Mouse (Mus musculus) gastrocnemius, postnatal 4 days (tissue): ENCODE results near the gene Catsperg1. TPM values are rescaled to one million over a fixed set of nuclear protein-coding genes. Genes with fewer than 3 reads are reported as not detected.
"Not testable (repeated sequence)": the region's sequence is repeated elsewhere in the genome, so short reads cannot be mapped to it uniquely, and the experiment has no call there.

ENCODE experiments used
- DNase-seq, 2 experiments: peaks; one replicate each; pipeline ENCODE4 v3.0.0; 2021 to 2022; ENCODE audit warnings: low spot score in 2 of 2, mixed read lengths in 2 of 2
- long read RNA-seq, 2 experiments: library from polyadenylated mRNA; stranded (forward); transcript quantifications; one replicate each; pipeline ENCODE4 v2.0.0; 2021
- total RNA-seq, 2 experiments: library from RNA; stranded (reverse); gene quantifications; 2 replicates each; pipeline ENCODE4 v1.2.3; 2021

Gene Catsperg1
- 1 to 10 TPM in 1 of 2 experiments, under 1 TPM in 1; 0.41 to 1.6 TPM for total RNA-seq
- long read RNA-seq, experiment 1 = 0 reads
- long read RNA-seq, experiment 2, partial matches to known transcripts = 0 of 1 reads
- long read RNA-seq, experiment 2, other reads (novel, unspliced or antisense) = 1 of 1 reads

DNA sequence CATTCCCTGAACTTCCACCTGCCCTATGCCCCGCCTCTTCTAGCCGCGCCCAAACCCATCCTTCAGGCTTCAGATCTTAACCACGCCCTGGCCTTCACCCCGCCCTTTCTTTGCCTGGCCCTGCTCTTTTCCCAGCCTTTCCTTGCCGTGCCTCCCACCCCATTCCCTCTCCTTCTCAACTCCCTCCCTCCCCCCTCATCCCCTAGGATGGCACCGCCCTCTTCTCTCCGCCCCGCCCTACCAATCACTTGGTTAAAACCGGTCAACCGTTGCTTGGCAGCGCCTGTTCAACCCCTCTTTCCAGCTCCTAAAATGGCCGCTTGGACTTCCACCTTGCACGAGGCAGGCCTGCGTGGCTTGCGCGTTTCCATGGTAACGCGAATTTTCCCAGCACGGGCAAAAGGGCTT is at the start of gene Catsperg1:
TSS of gene Catsperg1 (minus strand) at position 361 of the 408 bp plus-strand sequence.
- DNase-seq = no peak

DNA sequence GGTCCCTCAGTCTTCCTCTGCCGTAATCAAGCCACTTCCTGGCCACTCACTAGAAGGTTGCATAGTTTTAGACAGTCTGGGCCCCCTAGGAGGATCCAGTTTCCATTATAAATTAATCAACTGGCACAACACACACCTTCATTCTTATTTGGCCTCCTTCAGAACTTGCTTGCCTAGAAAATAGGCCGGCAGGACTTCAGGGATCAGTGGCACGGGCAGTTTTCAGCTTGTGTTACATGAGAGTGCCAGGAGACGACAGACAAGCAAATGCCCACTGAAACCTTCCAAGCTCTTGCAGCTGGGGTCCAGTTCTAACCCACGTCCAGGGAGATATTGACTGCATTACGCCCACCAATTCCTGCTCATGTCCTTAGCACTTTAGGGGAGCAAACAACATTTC is 48.3 kb upstream of the Catsperg1 start:
- DNase-seq = no peak

DNA sequence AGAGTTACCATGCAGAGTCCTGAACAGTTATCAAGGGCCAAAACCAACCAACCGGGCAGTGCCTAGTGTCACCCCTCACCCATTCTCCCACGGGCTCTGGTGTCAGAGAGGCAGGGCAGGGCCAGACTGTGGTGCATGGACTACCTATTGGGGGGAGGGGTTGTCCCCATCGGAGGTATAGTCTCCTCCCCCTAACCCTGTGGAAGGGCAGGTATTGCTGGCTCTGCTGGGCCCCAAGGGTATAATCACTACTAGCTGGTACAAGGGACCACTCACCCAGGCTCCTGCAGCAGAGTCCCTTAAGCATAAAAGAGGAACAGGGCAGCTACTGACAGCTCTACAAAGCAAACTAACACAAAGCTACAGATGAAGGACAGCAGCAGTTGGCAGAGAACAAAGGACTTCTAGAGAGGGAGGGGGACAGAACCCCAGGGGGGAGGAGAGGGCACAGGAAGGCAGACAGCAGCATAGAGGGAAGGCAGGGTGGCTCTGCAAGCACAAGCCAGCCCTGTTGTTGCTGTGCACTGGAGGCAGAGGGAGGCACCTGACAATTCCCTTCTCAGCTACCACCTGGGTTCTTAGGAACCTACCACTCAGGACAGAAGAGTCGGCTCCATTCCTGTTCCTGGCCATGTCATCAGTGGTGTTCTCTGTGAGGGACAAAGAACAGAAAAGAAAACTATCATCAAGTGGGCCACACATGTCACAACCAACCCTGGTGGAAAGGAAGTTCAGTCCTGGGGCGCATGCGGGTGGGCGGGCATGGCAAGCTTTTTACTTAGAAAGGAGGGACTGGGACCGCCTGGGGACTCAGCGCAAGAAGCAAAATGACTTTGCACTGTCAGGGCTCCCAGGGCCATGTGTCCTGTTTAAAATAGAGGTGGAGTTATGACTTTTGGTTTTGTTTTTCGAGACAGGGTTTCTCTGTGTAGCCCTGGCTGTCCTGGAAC is 46.2 kb upstream of the Catsperg1 start:
- no peak for DNase-seq

DNA sequence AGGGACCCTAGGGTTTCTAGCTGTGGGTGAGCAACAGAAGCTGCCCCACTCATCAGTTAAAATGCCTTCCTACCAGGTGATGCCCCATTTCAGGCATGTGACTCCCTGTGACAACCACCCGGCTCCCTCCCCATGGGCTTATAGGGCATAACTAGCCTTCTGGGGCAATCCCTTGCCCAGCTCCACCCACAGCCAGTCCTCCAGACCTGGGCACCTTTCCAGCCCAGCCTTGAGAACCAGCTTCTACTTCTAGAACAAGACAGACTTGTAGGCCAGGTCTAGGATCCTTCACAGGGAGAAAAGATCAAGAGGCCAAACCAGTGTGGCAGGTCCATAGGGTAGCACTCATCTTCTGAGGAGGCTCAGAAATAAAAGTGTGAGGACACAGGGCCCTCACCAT is 43.5 kb upstream of the Catsperg1 start:
- DNase-seq = no peak

DNA sequence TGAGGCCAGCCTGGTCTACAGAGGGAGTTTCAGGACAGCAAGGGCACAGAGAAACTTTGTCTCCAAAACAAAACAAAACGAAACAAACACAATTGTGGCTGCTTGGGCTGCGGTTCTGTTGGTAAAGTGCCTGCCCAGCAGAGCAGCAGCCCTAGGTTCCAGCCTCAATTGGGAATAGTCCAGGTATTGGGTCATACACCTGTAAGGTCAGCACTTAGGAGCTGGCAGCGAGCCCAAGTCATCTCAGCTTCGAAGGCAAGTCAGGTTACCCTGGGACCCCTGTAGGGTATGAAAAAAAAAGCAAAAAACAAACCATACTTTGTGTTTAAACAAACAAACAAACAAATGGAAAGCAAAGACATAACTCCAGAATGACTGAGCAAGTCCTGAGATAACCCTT is 42.0 kb upstream of the Catsperg1 start:
- no peak for DNase-seq

DNA sequence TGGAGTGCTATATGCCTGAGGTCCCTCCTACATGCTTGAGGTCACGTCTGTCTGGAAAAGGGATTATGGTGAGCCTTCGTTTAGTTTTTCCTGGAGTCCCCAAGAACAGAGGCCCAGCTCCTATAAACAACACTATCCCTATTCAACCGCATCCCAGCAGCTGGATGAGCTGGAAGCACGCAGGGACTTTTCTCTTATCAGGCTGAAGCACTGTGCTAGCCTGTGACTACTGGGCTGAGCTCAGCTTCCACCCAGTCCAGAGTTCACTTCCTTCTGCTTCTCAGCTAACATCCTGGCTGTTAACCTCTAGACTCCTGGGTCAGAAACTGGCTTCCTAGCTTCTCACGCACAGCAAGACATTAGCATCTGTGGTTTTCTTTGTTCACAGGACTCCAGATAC is 40.0 kb upstream of the Catsperg1 start:
- no peak for DNase-seq

DNA sequence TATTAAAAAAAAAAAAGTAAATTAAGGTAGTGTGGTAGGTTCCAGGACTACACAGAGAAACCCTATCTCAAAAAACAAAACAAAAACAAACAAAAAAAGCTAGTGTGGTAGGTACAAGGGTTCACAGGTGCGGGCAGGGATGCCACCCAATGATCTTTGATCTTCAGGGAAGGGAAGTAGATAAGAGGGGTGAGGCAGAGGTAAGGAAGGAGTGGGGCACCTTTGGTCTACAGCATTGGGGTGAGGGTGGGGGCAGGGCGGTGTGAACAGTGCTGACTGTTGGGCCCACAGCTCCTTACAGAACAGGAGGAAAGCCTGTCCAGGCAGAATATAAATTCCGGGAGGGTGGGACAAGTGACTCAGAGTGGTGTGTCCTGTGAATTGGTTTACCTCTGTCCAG is 37.3 kb upstream of the Catsperg1 start:
- DNase-seq = no peak

DNA sequence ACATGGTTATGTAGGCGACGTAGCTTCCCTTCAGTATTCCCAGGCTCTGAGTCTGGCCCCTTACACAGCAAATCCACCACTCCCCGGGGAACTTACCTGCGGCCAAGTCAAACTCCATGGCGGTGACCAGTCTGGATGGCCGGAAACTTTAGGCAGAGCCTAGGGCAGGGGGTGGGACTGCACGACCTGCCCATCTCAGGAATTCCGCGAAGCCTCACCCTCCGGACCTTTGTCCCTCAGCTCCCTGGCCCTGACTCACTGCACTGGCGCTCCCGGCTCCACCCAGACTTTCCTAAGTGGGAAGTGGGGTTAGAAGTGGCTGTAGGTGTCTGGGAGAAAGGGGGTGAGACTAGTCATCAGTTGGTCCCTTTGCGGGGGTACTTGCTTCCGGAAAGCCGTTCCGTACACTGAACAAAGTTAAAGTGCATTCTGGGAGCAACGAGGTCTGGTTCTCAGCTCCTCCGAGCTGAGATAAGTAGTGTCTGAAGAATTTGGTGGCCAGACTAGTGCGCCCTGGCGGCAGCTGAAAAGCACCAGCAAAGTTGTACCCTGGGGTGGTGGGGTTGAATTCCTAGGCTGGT is 34.5 kb upstream of the Catsperg1 start, which contains the start of gene 2200002D01Rik:
TSS of gene 2200002D01Rik (minus strand) at position 206 of the 581 bp plus-strand sequence.
- no peak for DNase-seq

DNA sequence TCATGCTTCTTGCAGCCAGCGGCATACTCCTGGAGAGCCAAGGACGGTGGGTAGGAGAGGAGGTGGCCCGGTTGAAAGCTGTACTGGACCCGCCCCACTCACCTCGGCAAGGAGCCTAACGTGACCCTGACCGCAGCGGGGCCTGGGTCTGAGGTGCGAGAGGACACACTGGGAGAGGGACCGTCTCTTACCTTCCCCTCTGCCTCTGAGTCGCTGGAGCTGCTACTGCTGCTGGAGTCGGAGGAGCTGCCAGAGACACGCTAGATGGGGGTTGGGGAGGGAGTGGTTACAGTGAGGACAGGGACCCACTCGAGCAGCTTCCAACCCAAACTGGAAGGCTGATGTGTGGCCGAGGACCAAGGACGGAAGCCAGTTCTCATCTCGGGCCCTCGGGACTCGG is 33.9 kb upstream of the Catsperg1 start:
- DNase-seq = no peak

DNA sequence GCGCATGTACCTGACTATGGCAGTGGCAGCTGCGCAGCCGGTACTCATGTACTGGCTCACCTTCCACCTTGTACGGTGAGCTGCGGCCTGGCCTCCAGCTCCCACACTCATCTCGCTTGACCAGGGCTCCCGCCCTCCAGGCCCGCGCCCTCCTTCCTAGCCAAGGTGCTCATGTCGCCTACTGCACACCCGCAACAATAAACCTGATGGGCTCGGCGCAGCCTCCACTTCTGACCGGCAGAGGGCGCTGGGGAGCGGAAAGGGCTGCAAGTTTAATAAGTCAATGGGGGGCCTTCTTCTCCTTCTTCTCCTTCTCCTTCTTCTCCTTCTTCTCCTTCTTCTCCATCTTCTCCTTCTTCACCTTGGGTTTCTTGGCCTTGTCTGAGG is 33.5 kb upstream of the Catsperg1 start:
- DNase-seq = peak; percentile 70 to 80

DNA sequence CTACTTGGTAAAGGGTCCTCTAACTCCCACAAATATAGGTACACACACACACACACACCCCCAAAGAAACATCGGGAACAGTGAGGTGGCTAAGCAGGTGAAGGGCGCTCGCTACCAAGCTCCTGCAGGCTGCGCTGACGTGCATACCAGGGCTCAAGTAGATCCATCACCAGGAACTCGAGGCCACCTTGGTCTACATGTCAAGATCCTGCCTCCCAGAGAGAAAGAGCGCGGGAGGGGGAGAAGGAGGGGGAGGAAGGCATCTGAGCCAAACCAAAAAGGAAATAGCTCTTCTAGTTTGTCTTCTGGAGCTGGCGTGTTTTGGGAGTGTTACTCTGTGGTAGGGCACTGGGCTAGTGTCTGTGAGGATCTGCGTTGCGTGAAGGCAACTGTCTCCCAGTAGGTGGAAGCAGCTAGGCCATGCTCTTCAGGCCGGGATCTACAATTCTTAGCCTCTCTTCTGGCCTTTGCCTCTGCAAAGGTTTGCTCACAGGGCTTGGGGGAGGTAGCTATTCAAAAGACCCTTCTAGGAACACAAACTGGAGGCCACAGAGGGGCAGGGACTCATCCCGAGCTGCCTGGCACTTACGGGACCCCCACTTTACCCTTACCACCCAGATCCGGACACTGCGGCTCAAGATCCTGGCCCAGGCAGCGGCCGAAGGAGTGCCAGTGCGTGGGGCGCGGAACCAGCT is 32.9 kb upstream of the Catsperg1 start:
- DNase-seq = no peak

DNA sequence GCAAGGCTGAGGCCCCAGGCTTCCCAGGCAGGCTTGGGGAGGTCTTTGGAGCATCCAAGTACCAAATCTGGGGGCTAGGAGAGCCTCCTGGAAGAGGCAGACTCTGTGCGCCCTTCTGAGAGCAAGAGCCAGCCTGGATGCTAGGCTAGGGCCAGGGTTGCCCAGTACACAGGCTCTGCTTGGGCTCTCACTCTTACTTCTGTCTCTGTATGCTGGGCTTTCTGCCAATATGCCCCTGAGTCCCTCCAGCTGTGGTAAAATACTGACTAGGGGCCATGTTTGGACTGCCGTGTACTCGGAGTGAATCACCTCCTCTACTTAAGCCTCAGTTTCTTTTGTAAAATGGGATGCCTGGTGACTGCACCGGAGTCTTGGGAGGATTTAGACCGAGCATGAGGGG is 32.2 kb upstream of the Catsperg1 start:
- DNase-seq = no peak

DNA sequence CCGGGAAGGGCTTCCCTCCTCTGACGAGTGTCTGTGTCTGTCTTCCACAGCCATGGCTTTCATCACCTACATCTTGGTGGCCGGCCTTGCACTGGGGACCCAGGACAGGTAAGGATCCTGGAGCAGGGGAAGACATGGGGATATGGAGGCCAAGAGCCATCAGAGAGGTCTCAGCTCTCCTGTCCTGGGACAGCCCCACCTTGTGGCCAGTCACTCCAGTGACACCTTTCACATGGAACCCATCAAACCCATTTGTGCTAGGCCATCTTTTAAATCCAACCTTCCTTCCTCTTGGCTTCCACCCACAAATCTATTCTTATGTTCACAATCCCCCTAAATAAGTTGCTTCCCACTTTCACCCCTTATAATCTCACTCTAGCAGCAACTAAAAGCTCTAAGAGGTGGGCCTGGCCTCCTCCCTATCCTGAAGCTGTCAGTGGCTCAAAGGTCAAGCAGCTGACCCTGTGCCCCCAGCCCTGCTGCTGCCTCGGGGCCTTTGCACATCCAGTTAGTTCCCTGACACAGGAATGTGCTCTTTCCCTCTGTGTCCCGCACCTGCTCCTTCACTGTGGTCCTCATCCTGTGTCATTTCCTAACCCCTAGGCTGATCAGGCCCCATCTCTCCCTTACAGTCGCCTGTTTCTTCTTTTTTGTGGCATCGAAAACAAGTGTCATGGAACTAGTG is 31.0 kb upstream of the Catsperg1 start:
- DNase-seq = no peak

DNA sequence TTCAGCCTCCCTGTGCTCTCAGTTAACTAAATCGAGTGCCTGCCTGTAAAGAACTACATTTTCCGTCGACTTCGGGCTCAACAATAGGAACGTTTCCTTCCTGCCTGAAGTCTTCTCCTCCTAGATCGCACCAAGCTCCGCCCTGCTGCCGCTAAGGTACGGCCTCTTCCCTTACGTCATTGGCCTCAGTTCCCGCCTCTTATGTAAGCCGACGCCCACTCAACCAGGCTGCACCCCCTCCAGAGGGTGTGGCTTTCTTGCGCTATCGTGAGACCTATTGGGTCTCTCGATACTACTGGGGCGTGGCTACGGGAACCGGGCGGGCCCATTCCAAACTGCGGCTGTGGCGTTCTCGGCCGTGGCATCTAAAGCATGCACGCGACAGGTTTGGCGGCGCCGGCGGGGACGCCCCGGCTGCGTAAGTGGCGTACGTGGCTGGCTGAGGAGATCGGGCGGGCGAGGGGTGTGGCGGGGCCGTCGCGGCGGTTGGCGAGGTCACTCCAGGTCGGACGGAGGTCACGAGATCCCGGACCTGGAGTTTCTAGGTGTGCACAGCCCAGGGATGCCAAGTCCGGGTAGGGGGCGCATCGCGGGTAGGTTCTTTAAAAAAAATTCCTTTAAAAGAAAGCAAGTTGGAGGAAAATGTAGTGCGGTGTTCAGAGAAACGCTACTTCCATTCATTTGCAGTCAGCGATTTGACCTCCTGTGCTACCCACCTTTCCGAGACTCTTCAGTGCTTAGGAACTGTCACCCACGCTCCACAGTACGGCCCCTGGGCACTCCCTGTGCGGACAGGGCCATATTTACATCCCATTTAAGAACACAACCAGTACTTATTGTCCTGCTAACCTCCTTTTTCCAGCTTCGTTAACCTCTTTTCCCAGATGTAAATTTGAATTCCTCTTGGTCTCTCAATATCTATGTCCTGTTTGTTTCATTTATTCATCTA is 24.5 kb upstream of the Catsperg1 start, which contains the start of gene Yif1b:
TSS of gene Yif1b (plus strand) at position 311 of the 949 bp plus-strand sequence.
- DNase-seq = peak; percentile 94 to 98

DNA sequence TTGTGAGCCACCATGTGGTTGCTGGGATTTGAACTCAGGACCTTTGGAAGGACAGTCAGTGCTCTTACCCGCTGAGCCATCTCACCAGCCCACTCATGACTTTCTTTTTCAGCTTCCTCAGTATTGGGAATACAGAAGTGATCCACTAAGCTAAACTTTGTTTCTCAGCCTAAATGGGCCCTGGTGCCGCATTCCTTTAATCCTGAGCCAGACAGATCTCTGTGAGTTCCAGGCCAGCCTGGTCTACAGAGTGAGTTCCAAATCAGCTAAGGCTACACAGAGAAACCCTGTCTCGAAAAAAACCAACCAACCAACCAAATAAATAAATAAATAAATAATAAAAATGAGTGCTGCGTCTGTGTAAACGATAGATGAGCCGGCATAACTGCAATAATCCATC is 23.8 kb upstream of the Catsperg1 start:
- DNase-seq = not testable (repeated sequence)

DNA sequence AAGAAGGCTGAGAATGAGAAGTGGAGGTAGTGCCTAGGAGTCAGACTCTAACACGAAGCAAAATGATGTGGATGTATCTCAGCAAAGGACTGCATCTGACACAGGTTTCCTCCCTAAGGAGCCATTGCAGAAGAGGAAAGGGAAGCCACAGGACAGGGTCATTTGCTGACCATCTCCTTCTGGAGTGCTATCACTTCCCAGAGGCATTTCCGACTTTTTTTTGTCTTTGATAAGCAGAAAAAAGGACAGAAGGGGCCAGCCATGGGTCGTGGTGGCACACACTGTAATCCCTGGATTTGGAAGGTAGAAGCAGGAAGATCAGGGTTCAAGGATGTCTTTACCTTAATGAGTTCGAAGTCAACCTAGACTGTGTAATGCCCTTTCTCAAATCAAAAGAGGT is 22.8 kb upstream of the Catsperg1 start:
- DNase-seq = no peak

DNA sequence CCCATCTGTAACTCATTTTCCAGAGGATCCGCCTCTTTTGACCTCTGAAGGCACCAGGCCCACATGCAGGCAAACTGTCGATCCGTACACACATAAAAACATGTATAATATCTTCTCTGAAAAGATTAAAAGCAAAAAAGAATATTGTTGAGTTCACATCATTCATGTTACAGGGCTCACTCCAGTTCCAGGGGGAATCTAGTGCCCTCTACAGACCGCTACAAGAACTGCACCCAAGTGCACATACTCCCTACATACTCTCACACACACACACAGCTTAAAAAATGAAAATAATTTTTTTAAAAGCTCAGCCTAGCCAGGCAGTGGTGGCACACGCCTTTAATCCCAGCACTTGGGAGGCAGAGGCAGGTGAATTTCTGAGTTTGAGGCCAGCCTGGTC is 20.8 kb upstream of the Catsperg1 start:
- DNase-seq = no peak

DNA sequence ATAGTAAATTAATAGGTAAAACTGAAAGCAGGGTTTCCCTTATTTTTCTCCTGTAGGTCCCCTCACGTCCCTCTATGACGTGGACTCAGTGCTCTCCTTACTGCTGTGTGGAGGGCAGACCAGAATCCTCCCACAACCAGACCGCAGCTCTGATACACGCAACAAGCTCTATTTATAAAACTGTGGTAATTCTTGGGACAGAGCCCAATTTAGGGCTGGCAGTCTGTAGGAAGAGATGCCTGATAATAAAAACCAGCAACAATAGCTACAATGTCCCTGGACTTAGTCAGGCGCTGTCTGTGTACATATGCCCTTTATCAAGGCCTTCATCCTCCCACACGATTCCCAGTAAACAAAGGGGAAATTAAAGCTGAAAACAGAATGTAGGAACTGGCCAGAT is 19.9 kb upstream of the Catsperg1 start:
- no peak for DNase-seq

DNA sequence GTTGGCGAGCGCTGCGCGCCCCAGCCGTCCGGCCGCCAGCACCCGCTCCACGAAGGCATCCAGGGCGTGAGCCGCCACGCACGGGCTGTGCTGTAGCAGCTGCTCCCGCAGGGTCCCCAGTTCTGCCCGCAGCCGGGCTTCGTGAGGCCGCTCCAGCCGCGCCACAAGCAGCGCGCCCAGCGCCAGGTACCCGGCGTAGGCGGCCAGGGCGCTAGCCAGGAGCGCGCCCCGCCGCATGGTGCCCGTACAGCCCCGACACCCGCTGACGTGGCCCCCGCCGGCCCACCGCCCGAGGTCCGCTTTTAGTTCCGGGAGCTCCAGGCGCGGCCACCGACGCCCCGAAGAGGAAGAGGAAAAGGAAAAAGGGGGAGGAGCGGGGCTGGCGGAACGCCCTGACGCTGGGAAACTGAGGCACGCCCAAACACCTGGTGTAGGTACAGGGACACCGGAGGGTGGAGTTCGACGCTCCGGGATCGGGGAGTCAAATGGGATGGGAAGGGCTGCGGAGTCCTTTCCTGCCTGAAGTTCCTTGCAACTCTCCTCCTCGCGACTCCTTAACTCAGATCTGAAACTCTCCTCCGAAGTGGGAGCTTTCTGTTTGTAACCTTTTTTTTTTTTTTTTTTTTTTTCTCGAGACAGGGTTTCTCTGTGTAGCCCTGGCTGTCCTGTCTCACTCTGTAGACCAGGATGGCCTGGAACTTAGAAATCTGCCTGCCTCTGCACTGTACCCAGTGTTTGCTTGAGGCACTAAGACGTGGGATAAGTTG is 18.6 kb upstream of the Catsperg1 start, which contains the start of gene Kcnk6:
TSS of gene Kcnk6 (minus strand) at position 269 of the 767 bp plus-strand sequence.
- DNase-seq = peak; percentile 40 to 58
